Mouse (Mus musculus) thymus, postnatal 10 days (tissue): ENCODE results near the gene H1f0.
A peak's percentile ranks its signal among the peaks of the same experiment; 100 is the strongest.

Experiments
- DNase-seq, 2 experiments: peaks; one replicate each; pipeline ENCODE4 v3.0.0; 2021; ENCODE audit warnings: low spot score in 2 of 2

The H1f0 gene

GRCm38 (mm10) chr15:79068416-79068815, 40.2 kb downstream of the H1f0 start:
- no peak for DNase-seq

GRCm38 (mm10) chr15:79071117-79072039, 43.1 kb downstream of the H1f0 start:
- DNase-seq, result peak in 1 of 2 experiments; percentile 31

- no peak for DNase-seq
Measured at GRCm38 (mm10) chr15:79073752-79074151, 45.5 kb downstream of the H1f0 start.

DNA sequence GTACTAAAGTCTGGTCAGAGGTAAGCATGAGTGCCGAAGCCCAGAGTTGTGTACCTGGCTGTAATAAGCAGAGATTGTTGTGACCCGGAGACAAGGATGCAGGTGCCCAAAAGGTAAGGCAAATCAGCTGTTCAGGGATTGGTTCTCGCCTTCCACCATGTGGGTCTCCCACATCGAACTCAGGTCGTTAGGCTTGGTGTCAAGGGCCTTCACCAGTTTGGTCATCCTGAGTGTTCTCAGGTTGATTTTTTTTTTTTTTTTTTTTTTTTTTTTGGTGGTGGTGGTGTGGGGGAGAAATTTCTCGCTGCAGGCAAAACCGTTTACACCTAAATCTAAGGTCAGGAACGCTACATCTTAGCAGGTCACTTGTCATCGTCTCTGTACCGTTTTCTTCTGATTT, 46.2 kb downstream of the H1f0 start:
- no peak for DNase-seq

DNA sequence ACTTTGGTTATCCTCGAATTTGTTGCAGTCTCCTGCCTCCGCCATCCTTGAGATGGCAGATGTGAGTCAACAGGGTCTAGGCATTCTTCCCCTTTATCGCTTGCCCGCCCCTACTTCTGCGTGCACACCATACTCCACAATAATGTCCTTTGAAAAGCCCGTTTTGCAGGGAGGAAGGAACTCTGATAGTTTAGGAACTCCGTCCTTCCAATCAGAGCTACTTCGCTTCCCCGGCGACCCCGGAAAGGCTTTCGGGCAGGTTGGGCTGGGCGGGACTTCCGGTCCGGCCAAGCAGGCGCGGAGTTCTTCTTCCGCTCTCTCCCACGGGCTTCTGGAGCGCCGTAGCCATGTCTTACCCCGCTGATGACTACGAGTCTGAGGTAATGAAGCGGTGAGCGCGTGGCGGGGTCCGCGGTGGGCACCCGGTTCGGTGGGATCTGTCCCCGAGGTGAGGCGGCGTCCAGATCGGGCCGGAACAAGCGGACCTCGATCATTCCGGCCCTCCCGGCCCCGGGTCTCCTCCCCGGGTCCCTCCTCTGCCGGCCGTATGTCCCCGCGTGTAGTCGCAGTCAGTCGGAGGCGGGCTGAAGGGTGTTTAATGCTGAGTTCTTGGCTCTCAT, 46.8 kb downstream of the H1f0 start, which contains the start of gene Eif3l:
Eif3l (plus strand) TSS at position 267 of the 620 bp plus-strand sequence.
- DNase-seq, result peak; percentile 73 to 83

DNA sequence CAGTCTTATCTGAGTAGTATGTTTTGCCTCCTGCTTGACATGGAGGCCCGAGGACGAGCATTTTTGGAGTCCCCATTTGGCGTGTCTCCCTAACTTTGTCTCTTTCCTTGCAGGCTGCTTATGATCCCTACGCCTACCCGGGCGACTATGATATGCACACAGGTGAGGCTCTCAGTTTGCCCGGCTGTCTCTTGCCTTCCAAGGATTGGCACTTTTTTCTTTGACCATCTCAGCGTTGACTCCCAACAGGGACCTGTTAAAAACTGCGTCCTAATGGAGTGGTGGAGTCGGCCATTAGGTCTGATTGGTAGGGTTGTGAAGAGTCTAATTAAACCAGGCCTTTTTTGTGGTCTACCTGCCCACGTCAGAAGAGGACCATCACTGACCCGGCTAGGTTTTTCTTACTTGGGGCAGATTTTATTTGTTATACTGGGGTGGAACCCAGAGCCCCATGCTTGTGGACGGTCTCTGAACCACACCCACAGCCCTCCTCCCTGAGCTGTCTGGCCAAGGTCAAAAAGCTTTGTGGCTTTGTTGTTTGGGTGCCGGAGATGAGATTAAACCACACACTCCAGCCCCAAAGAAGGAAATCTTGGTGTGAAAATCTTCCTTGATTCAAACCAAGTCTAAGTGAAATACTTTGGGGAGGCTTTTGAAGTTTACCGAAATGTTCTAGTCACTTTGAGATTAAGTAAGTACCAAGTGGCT, 47.6 kb downstream of the H1f0 start:
- no peak for DNase-seq

- no peak for DNase-seq
Measured at GRCm38 (mm10) chr15:79079567-79079966, 51.3 kb downstream of the H1f0 start.
